Mouse (Mus musculus) stomach, postnatal 0 days (tissue): Measurements from ENCODE around the gene Bri3. TPM values are rescaled to one million over a fixed set of nuclear protein-coding genes. Genes with fewer than 3 reads are reported as not detected.
A peak's percentile ranks its signal among the peaks of the same experiment; 100 is the strongest.

Experiments used
- ATAC-seq: fragments of 200-750 bp; cut with Nextera tagmentation; 2 replicates; pipeline ENCODE4 v1.8.0; 2017; ENCODE audit not compliant: low FRiP score, low TSS enrichment
- DNase-seq: peaks from one replicate; pipeline ENCODE4 v3.0.0-alpha.2; 2016; ENCODE audit warnings: low spot score
- H3K27ac ChIP-seq: fragments of 300-500 bp; sonication (generic); replicated peaks from 2 replicates; pipeline ENCODE4 v1.5.1; 2014; ENCODE audit warnings: mild to moderate bottlenecking, control low read depth
- H3K27me3 ChIP-seq: fragments of 300-500 bp; sonication (generic); 2 replicates; pipeline ENCODE4 v1.6.1; 2014; ENCODE audit warnings: low read length; ENCODE audit not compliant: control insufficient read depth, insufficient read depth
- H3K36me3 ChIP-seq: fragments of 300-500 bp; sonication (generic); 2 replicates; pipeline ENCODE4 v1.6.1; 2014; ENCODE audit warnings: low read length, mixed read lengths; ENCODE audit not compliant: control insufficient read depth, insufficient read depth
- H3K4me1 ChIP-seq: fragments of 300-500 bp; sonication (generic); replicated peaks from 2 replicates; pipeline ENCODE4 v1.6.1; 2014; ENCODE audit warnings: antibody characterized with exemption; ENCODE audit not compliant: control insufficient read depth, insufficient read depth
- H3K4me2 ChIP-seq: fragments of 300-500 bp; sonication (generic); replicated peaks from 2 replicates; pipeline ENCODE4 v1.6.1; 2014; ENCODE audit warnings: low read depth, mild to moderate bottlenecking, control low read depth, moderate library complexity
- H3K4me3 ChIP-seq: fragments of 300-500 bp; sonication (generic); 2 replicates; pipeline ENCODE4 v1.5.1; 2014; ENCODE audit warnings: low read depth, low read length, control low read depth
- H3K9ac ChIP-seq: fragments of 300-500 bp; sonication (generic); 2 replicates; pipeline ENCODE4 v1.6.1; 2014; ENCODE audit warnings: mild to moderate bottlenecking, low read length, control low read depth, mixed read lengths
- H3K9me3 ChIP-seq: fragments of 300-500 bp; sonication (generic); 2 replicates; pipeline ENCODE4 v1.6.1; 2016; ENCODE audit warnings: low read length; ENCODE audit not compliant: control insufficient read depth
- CTCF ChIP-seq: IDR thresholded peaks from 2 replicates; pipeline ENCODE4 v1.5.1; 2016; ENCODE audit warnings: antibody characterized with exemption, low read depth, mild to moderate bottlenecking, moderate library complexity
- EP300 ChIP-seq: optimal IDR thresholded peaks from 2 replicates; pipeline ENCODE3; 2016; ENCODE audit warnings: antibody characterized with exemption
- WGBS: fragments of 180-500 bp; shearing (Covaris S2); extraction: QIAGEN DNeasy Blood & Tissue Kit; methylation state at CpG from one replicate; pipeline ENCODE4 v1.1.7; 2014; 5-methylcytosine and 5-hydroxymethylcytosine counted together
- polyA plus RNA-seq: library from polyadenylated mRNA; unstranded; fragments of >200 nt; fragmentation: Nextera tagmentation; extraction: Ambion mirVana; gene quantifications from 2 replicates; pipeline ENCODE4 v1.2.1, GENCODE M21; 2015

Gene Bri3
- polyA plus RNA-seq, 1 experiment from 2014 or later, result 197 TPM

GRCm38 (mm10) chr5:144308929-144309328 is 64.7 kb downstream of the Bri3 start:
- Histone ChIP-seq H3K4me2 (no peak overlapping the region), H3K27me3 (no peaks in the 10 kb centered on the region), H3K4me1 (0 out of 2 replicates have a peak, but pooled peaks cover 3% of the 10 kb centered on the region), H3K36me3 (no peaks in the 10 kb centered on the region), H3K9ac (no peak overlapping the region), H3K9me3 (no peaks in the 10 kb centered on the region), H3K4me3 (no peak overlapping the region), H3K27ac (no peak overlapping the region)
- DNase-seq (no peak), ATAC-seq (no peak)
- TF ChIP-seq CTCF (no peak), EP300 (no peak)
- WGBS, result 78% methylated on average over 4 of the region's 4 CpGs

- no peak for DNase-seq
- Histone ChIP-seq H3K27me3 (no peaks in the 10 kb centered on the region), H3K4me1 (0 out of 2 replicates have a peak, but pooled peaks cover 3% of the 10 kb centered on the region), H3K4me2 (no peak overlapping the region), H3K27ac (no peak overlapping the region), H3K36me3 (no peaks in the 10 kb centered on the region), H3K9ac (no peak overlapping the region), H3K4me3 (no peak overlapping the region), H3K9me3 (no peaks in the 10 kb centered on the region)
- TF ChIP-seq CTCF (no peak), EP300 (no peak)
- 62% methylated on average over 7 of the region's 7 CpGs for WGBS
- ATAC-seq, result no peak
Measured at GRCm38 (mm10) chr5:144312183-144312582, 67.9 kb downstream of the Bri3 start.

GRCm38 (mm10) chr5:144313335-144313734 is 69.1 kb downstream of the Bri3 start:
- no peaks in the 10 kb centered on the region for H3K36me3 ChIP-seq
- ATAC-seq (no peak), DNase-seq (no peak)
- H3K27ac ChIP-seq, result peak overlapping the region; percentile 31; the same call in 1 of the 2 replicates
- 30% methylated on average over 5 of the region's 5 CpGs for WGBS
- no peak overlapping the region for H3K4me3 ChIP-seq
- H3K9ac ChIP-seq, result no peak overlapping the region
- H3K4me2 ChIP-seq, result no peak overlapping the region
- H3K9me3 ChIP-seq, result no peaks in the 10 kb centered on the region
- H3K4me1 ChIP-seq, result 0 out of 2 replicates have a peak, but pooled peaks cover 3% of the 10 kb centered on the region
- TF ChIP-seq CTCF (no peak), EP300 (no peak)
- no peaks in the 10 kb centered on the region for H3K27me3 ChIP-seq

GRCm38 (mm10) chr5:144314731-144315494 is 70.7 kb downstream of the Bri3 start:
- H3K36me3 ChIP-seq, result no peaks in the 10 kb centered on the region
- H3K9me3 ChIP-seq, result no peaks in the 10 kb centered on the region
- no peak overlapping the region for H3K9ac ChIP-seq
- TF ChIP-seq EP300 (no peak), CTCF (no peak)
- ATAC-seq (no peak), DNase-seq (no peak)
- 70% methylated on average over 12 of the region's 12 CpGs for WGBS
- H3K27me3 ChIP-seq, result no peaks in the 10 kb centered on the region
- no peak overlapping the region for H3K4me2 ChIP-seq
- H3K4me3 ChIP-seq, result no peak overlapping the region
- peak overlapping the region; percentile 56 for H3K27ac ChIP-seq
- H3K4me1 ChIP-seq, result 0 out of 2 replicates have a peak, but pooled peaks cover 5% of the 10 kb centered on the region

GRCm38 (mm10) chr5:144316442-144316841 is 72.2 kb downstream of the Bri3 start:
- Histone ChIP-seq H3K4me2 (no peak overlapping the region), H3K4me1 (peaks cover 5% of the 10 kb centered on the region), H3K27me3 (no peaks in the 10 kb centered on the region), H3K4me3 (no peak overlapping the region), H3K27ac (peak overlapping the region; percentile 95), H3K36me3 (no peaks in the 10 kb centered on the region), H3K9ac (no peak overlapping the region), H3K9me3 (no peaks in the 10 kb centered on the region)
- TF ChIP-seq CTCF (no peak), EP300 (no peak)
- DNase-seq (no peak), ATAC-seq (no peak)
- 52% methylated on average over 3 of the region's 3 CpGs for WGBS

- 50% methylated on average over 8 of the region's 8 CpGs for WGBS
- Histone ChIP-seq H3K9me3 (no peaks in the 10 kb centered on the region), H3K4me1 (peaks cover 5% of the 10 kb centered on the region), H3K9ac (no peak overlapping the region), H3K4me3 (no peak overlapping the region), H3K36me3 (no peaks in the 10 kb centered on the region), H3K27ac (peak overlapping the region; percentile 95), H3K27me3 (no peaks in the 10 kb centered on the region), H3K4me2 (no peak overlapping the region)
- DNase-seq (peak; percentile 79), ATAC-seq (peak; percentile 78)
- no peak for TF ChIP-seq EP300
- TF ChIP-seq CTCF, result no peak
Measured at GRCm38 (mm10) chr5:144317426-144317825, 73.2 kb downstream of the Bri3 start.
